In the genomic region with DNA sequence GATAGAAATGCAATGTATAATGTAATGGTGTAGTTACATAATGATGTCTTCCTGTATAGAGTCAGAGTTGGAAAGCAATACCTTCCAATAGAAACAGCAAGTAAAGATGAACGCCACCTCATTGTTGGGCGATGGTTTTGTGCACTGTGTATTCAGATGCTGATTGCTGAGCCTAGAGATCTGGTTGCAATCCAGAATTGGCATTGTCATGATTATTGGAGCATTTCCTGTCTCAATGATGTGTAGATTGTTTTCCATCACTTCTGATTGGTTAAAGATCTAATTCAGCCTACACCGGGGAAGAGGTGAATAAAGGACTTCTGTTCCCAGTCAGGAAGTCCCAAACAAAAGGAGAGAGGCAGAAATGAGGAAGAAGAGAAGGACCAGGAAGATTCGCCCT, we compare ENCODE assay signal across 23 mouse cellular contexts. TPM values are rescaled to one million over a fixed set of nuclear protein-coding genes. Genes with fewer than 3 reads are reported as not detected.
DNase-seq lines count a peak whose midpoint lies in the region; ATAC-seq and TF ChIP-seq lines count a peak whose summit lies in the region.
"Had no signal": no experiment of that assay in that cellular context is flagged by ENCODE, and none has a peak within 500 bp of the region (broad histone marks: within the 10 kb centered on the region; RNA-seq: fewer than 3 reads in every experiment).

No protein-coding gene starts in this region.

- H3K4me3 ChIP-seq in ES-Bruce4 (ENCODE audit: low read depth, low read length) (no peak overlapping the region), ES-E14 (ENCODE audit: insufficient read depth in 1 of 2, low read depth in 1 of 2, low read length in 2 of 2, poor library complexity in 1 of 2, severe bottlenecking in 1 of 2) (no peak overlapping the region)
- H3K4me3 ChIP-seq: embryonic facial prominence, embryonic 10.5 days; embryonic facial prominence, embryonic 12.5 days; forebrain, embryonic 13.5 days; forebrain, embryonic 15.5 days had no signal

- DNase-seq in ES-E14 (ENCODE audit: low read depth, low spot score) (peak; percentile 84), WW6 (ENCODE audit: low read depth, low spot score) (peak; percentile 60)
- no peak for DNase-seq in gastrocnemius, postnatal 36 days
- DNase-seq in cerebellum, postnatal 14 days, result no peak
- DNase-seq: adrenal gland, adult 8-10 months; adrenal gland, postnatal 14 days; adrenal gland, postnatal 36 days; B cell, adult 2 months; cerebellum, adult 11-12 months; cerebellum, adult 2 months; cerebellum, adult 9-10 months; cerebellum, postnatal 10 days; forebrain, postnatal 0 days had no signal

- H3K27me3 ChIP-seq in ES-Bruce4 (ENCODE audit: control insufficient read depth, insufficient read depth, low read length, poor library complexity, severe bottlenecking), result no peaks in the 10 kb centered on the region
- H3K27me3 ChIP-seq: embryonic facial prominence, embryonic 12.5 days; forebrain, embryonic 13.5 days; forebrain, embryonic 15.5 days had no signal

- TF ChIP-seq EP300 in ES-Bruce4 (IDR thresholded peaks at IDR 0.05; ENCODE audit: insufficient read depth, low read depth, low read length), result 0 out of 2 replicates have a peak, but pooled peaks have one; percentile 16

- H3K36me3 ChIP-seq in ES-Bruce4 (ENCODE audit: control insufficient read depth, insufficient read depth, low read length, poor library complexity, severe bottlenecking) (no peaks in the 10 kb centered on the region; the same call in 1 of the 2 replicates), ES-E14 (ENCODE audit: control insufficient read depth, insufficient read depth, low read length, poor library complexity, severe bottlenecking) (no peaks in the 10 kb centered on the region)
- H3K36me3 ChIP-seq: embryonic facial prominence, embryonic 10.5 days; embryonic facial prominence, embryonic 12.5 days; forebrain, embryonic 15.5 days had no signal

- H3K9me3 ChIP-seq in ES-Bruce4 (replicated peaks; ENCODE audit: control insufficient read depth, insufficient read depth, low read length, poor library complexity, severe bottlenecking), result peaks cover 7% of the 10 kb centered on the region
- no peaks in the 10 kb centered on the region for H3K9me3 ChIP-seq in ES-E14 (ENCODE audit: control insufficient read depth, insufficient read depth, low read depth, low read length)
- H3K9me3 ChIP-seq: embryonic facial prominence, embryonic 10.5 days; embryonic facial prominence, embryonic 12.5 days; forebrain, embryonic 13.5 days; forebrain, embryonic 15.5 days had no signal

- H3K4me1 ChIP-seq in ES-Bruce4 (ENCODE audit: control insufficient read depth, insufficient read depth, low read length) (no peaks in the 10 kb centered on the region), ES-E14 (ENCODE audit: control insufficient read depth in 2 of 2, insufficient read depth in 2 of 2, low read length in 2 of 2, poor library complexity in 1 of 2) (peaks cover 4 to 5% of the 10 kb centered on the region in 2 experiments; a peak in 2 of 4 replicates)
- H3K4me1 ChIP-seq: embryonic facial prominence, embryonic 10.5 days had no signal

- no peak for ATAC-seq in megakaryocyte, adult 5-6 weeks (ENCODE audit: poor library complexity, severe bottlenecking)
- ATAC-seq: activated CD4-positive, CD25-positive, alpha-beta regulatory T cell, adult 4 months; CD4-positive, CD25-positive, alpha-beta regulatory T cell, adult 4 months; forebrain, embryonic 13.5 days; forebrain, embryonic 15.5 days; forebrain, postnatal 0 days had no signal

- no peak for TF ChIP-seq POLR2A in ES-Bruce4 (IDR thresholded peaks at IDR 0.05; ENCODE audit: insufficient read depth, low read length)

- no peak for TF ChIP-seq CTCF in ES-Bruce4 (IDR thresholded peaks at IDR 0.05; ENCODE audit: low read depth, low read length)

- intact Hi-C loops in gastrocnemius, postnatal 36 days (cut with DNase I), result no loop called here

- in situ Hi-C loops in ES-E14 (cut with MboI; ENCODE audit: low sequenced_read_pairs in 2 of 2, unreplicated experiment in 2 of 2), result no loop called here

- H3K27ac ChIP-seq in ES-Bruce4 (ENCODE audit: insufficient read depth, low read length), result peak overlapping the region; percentile 69
- peak overlapping the region; percentile 96 for H3K27ac ChIP-seq in ES-E14 (ENCODE audit: insufficient read depth, low read depth, low read length, poor library complexity, severe bottlenecking)
- H3K27ac ChIP-seq: embryonic facial prominence, embryonic 10.5 days; embryonic facial prominence, embryonic 12.5 days; forebrain, embryonic 13.5 days; forebrain, embryonic 15.5 days had no signal

- no peak overlapping the region for H3K9ac ChIP-seq in ES-Bruce4 (ENCODE audit: low read depth, poor library complexity, severe bottlenecking)
- H3K9ac ChIP-seq in ES-E14 (ENCODE audit: insufficient read depth, low read depth, low read length, poor library complexity, severe bottlenecking), result no peak overlapping the region
- H3K9ac ChIP-seq: embryonic facial prominence, embryonic 12.5 days; forebrain, embryonic 13.5 days; forebrain, embryonic 15.5 days; forebrain, postnatal 0 days had no signal

TF ChIP-seq in ES-E14, 5 proteins besides CTCF, POLR2A, EP300 and RAD21:
- TF ChIP-seq MAFK (IDR thresholded peaks at IDR 0.05; ENCODE audit: insufficient read depth, low read depth, low read length) (peak; percentile 74), HCFC1 (IDR thresholded peaks at IDR 0.05; ENCODE audit: borderline replicate concordance, insufficient read depth, low read length) (no peak), CHD2 (IDR thresholded peaks at IDR 0.05; ENCODE audit: low read depth, low read length) (peak; percentile 67), ZNF384 (IDR thresholded peaks at IDR 0.05; ENCODE audit: low read depth, low read length) (no peak)

RNA-seq across cellular contexts. Expression of a gene that starts 15.7 kb away (rescaled TPM):
- not detected in 2 replicates for polyA plus RNA-seq in ES-Bruce4 (2011; ENCODE audit: insufficient read depth, insufficient read length, low read depth, missing spikeins)
- 0.49 and 1.1 TPM in 2 replicates for total RNA-seq in ES-E14 (2012; rRNA removed)
- total RNA-seq in gastrocnemius, postnatal 36 days (2021), result under 1 TPM in 1 of 2 experiments, not detected in 1; 0.31 TPM
- not detected in 2 replicates for total RNA-seq in megakaryocyte, adult 5-6 weeks (2015)
- total RNA-seq in megakaryocyte, adult 5-6 weeks (2017), result not detected in 2 replicates
- total RNA-seq: adrenal gland, postnatal 14 days; CH12.LX; MEL had no signal

Comparison
In these comparisons a context has a peak if more than half of its experiments do, and no peak if none do; other contexts are left out.
1. DNase-seq: peak in ES-E14 (single experiment) and WW6 (single experiment); none in gastrocnemius, postnatal 36 days (0 of 2) and cerebellum, postnatal 14 days (0 of 2).